Mouse (Mus musculus) gastrocnemius, postnatal 14 days (tissue): ENCODE measurements around the gene Sdc1. TPM values are rescaled to one million over a fixed set of nuclear protein-coding genes. Genes with fewer than 3 reads are reported as not detected.

Source experiments
- DNase-seq: peaks from one replicate; pipeline ENCODE4 v3.0.0; 2021; ENCODE audit warnings: mixed read lengths
- intact Hi-C: fragments of 180-260 bp; cut with DNase I; formaldehyde crosslinking; loops from one replicate; pipeline ENCODE4 v1.15.1; 2025; ENCODE audit warnings: low total_unique reads
- total RNA-seq, 2 experiments: library from RNA; stranded (reverse); gene quantifications; 2 replicates each; pipeline ENCODE4 v1.2.3; 2021

Sdc1 gene
- total RNA-seq, 2 experiments from 2014 or later: 8.3 to 11.2 TPM

DNA sequence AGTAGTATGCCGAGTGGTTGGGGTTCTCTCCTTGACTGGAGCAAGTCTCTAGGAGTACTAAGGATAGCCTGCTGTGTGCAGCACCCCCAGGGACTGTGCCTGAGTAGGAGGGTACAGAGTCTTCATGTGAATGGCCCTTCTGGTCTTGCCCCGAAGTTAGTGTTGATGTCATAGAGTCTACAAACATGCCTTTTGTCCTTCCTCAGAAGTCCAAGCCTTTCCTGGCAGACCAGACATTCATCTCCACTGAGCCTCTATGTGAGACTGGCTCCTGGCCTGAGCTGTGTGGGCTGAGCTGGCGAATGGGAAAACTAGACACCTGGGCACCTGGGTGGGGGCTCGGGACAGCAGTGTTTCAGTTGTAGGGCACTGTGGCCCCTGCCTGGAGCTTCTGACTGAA lies 8.7 kb downstream of the Sdc1 start:
- intact Hi-C loops: loop anchor here (5.0 kb wide), 1 partner anchor 92 kb away; no protein-coding TSS in a partner anchor
- no peak for DNase-seq

DNA sequence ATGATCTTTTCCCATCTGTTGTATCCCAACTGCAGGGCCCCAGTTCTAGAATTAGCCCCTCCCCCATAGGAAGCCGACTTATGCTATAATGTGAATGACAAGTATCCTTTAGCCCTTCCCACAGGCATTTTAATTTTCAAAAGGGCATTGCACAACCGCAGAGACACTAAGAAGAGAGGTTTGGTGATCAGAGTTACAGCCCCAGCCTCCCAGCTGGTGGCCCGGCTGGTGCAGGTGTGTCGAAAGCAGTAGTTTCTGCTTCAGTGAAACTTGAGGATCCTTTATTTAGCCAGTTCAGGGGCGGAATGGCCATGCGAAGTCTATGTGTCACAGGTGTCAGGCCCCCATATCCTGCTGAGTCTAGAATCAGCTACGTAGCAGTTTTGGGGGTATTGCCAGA lies 10.0 kb downstream of the Sdc1 start:
- intact Hi-C loops: no loop called here
- DNase-seq: no peak

DNA sequence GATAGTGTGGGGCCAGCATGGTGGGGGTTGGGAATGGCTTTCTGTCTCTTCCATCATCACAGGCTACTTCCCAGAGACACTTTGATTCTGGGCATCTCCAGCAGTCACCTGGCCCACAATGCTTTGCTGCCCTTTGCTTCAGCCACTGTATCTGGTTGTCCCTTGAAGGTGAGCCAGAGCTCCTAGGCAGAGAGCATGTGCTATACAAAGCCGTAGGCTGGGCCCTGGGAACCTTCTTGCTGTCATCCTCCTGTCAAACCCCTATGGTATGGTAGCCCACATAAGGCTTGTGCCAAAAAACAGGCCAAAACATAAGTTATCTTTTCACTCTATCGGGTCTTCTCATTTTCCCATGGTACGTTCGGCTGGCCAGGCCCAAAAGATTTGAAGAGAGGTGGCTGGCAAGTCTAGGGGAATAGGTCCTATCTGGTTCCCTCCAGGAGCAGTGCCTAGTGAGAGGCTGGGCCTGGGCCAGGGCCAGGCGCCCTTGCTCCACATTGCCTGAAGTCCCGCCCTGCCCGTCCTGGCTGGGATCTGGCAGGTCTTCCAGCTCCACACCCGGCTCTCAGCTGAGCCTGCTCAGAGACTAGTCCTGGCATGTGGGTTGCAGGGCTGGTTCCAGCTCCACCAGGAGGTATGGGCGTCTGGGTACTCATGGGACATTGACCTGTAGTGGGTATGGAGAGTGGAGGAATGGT lies 10.7 kb downstream of the Sdc1 start:
- intact Hi-C loops: no loop called here

DNA sequence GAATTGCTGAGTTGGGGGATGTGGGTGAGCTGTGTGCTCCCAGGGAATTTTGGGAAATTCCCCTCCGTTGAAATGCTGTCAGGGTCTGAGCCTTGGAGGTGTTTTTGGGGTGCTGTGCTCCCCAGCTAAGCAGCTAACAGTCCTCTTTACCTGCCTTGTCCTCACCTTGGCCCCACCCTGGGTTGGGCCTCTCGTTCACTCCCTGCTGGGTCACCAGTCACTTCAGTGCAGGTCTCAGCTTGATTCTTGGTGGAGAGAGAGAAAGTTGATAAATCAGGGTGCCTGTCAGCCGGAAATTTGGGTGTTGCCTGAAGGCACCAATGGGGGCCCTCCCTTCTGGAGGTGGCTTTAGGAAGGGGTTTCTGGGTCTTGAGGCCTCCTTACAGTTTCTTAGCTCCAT lies 11.4 kb downstream of the Sdc1 start:
- intact Hi-C loops: no loop called here
- DNase-seq: no peak

More for the DNA sequence above, 10.7 kb downstream of the Sdc1 start:
- DNase-seq: peak; percentile 80

DNA sequence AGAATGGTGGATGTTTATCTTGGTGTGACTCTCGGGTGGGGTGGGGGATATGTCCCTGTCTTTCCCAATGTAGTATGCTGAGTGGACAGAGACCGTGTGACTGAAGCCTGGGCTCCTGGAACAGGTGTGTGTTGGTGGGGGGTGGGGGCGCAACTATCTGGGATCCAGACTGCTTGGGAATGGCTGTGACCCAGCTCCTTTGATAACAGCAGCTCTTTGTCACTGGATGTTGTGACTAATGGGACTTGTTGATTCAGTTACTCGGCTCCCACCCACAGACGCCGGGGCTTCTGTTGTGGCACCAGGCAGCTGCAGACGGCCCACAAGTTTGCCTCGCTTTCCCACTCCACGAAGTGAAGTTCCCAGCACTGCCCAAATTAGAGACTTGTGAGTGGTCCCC lies 13.1 kb downstream of the Sdc1 start:
- intact Hi-C loops: no loop called here

DNA sequence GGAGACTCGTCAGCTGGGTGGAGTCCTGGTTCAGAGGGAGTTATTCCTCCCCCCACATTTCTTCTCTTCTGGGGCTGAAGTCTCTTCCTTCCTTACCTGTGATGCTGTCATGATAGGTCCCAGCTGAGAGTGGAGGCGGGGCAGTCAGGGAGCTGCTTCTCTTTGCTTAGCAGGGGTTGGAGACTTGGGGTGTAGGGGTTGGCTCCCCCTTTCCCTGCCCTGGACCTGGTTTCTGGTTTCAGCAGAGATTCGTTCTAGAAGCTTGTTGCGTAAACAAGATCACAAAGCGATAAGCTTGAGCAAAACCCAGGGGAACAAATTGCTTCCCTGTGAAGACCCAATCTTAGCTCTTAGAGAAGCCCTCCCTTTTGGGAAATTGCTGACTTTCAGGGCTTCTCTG lies 15.4 kb downstream of the Sdc1 start:
- no peak for DNase-seq
- intact Hi-C loops: no loop called here

More for the DNA sequence above, 13.1 kb downstream of the Sdc1 start:
- no peak for DNase-seq

DNA sequence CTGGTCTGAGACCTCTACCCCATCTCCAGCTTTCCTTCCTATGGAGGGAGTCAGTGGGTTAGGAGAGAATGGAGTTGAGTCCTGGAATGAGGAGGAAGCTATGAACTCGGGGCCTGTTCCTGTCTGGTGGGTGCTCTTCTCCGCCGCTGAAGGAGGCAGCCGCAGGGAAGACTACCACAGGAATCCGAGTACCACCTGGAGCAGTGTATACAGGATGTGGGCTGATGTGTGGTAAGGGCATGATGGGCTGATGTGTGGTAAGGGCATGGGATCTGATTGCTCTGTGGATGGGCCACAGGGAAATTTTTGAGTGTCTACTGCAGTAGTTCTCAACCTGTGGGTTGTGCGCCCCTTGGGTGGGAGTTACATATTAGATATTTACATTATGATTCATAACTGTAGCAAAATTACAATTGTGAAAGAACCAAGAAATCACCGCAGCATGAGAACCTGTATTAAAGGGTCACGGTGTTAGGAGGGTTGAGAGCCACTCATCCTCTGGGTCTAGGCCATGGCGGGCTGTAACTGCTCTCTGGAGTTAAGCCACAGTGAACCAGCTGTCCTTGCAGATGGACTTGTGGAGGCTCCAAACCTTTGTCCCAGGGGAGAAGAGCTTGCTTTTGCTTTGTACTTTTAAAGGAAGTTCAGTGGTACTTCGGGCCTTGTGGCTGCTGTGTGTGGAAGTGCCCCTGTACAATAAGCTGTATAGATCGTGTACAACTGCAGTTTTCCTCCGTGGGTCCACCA lies 16.0 kb downstream of the Sdc1 start:
- intact Hi-C loops: no loop called here
- peak; percentile 49 for DNase-seq

DNA sequence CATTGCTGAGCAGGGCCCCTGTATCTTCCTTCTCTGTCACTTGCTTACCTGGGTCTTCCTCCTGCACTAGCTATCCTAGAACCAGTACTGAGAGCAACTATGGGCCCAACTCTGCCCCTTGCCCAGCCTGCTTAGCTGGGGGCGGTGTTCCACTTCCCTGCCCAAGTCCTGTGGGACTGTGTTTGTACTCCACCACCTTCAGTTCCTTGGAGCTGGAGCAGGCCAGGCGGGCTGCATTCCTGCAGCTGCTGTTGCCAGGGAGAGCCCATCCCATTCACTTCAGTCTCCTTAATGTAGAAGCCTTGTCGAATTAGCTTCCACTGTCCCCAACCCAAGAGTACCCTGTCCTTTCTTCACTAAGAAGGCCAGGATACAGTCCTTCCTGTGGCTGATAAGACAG lies 17.3 kb downstream of the Sdc1 start:
- intact Hi-C loops: no loop called here

DNA sequence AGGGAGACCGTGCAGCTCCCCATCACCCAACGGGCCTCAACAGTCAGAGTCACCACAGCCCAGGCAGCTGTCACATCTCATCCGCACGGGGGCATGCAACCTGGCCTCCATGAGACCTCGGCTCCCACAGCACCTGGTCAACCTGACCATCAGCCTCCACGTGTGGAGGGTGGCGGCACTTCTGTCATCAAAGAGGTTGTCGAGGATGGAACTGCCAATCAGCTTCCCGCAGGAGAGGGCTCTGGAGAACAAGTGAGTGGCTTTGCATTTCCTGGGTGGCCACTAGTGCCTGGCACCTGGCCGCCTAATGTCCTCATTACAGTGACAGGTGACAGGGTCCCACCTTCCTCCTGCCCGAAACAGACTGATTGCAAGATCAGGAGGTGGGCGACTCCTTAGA lies 19.5 kb downstream of the Sdc1 start:
- DNase-seq: no peak
- intact Hi-C loops: no loop called here

More for the DNA sequence above, 17.3 kb downstream of the Sdc1 start:
- DNase-seq: no peak

DNA sequence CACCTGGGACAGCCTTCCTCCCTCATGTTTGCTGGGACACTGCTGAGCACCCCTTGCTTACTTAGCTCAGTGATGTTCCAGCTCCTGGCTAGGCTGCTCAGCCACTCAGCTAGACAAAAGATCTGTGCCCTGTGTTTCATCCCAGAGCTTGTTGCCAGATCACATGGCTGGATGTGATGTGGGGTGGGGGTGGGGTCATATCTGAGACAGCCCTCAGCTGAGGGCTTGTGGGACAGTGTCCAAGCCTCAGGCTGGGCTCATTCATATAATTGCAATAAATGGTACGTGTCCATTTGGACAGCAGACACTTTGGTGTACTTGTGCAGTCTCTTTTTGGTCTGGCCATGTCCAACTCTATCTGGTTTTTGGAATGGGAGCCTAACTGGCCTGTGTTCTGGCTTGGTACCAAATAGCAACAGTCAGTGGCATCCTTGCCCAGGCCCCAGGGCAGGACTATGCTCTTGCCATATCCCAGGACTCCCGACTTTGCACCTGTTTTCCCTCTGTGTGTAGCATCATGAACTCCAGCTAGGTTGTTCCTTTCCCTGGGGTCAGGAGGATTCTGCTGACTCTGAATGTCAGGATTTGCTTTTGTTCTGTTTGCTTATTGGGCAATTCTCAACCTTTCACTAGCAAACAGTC lies 22.4 kb downstream of the Sdc1 start:
- intact Hi-C loops: no loop called here
- DNase-seq: no peak

DNA sequence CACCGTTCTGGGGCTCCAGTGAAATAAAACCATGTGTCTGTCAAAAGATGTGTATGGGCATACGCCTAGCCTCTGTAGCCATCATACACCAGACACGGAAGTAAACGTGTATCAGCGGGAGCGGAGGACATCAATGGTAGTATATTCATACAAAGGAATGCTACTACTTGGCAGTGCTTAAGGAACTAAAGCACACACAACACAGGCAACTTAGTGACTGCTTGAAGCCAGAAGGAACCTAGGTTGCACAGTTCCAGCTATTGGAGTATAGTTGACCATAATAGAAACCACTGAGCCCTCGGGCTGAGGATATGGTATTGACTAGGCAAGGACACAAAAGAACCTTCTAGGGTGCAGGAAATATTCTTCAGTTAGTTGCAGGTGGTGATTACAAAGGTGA lies 26.8 kb downstream of the Sdc1 start:
- intact Hi-C loops: no loop called here
- no peak for DNase-seq

DNA sequence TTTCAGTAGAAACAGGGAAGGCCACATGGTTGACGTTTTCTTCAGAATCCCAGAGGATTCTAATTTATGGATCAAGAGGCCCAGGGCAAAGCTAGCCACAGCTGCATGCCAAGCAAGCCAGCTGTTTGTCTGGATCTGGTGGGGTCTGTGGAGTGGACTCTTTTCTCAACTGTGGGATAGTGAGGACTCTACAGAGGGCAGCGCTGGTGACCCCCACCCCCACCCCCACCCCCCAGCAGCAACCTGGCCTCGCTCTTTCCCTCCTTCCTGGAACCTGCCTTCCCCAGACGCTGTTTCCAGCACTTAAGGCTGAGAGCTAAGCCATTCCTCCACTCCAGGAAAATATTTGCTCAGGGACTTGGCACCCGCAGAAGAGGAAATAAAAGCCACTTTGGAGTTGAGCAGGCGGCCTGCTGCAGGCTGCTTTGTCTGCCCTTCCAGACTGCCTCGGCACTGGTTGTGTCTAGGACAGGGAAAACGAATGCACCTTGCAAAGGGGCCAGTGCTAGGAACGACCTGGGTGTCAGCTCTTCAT lies 27.4 kb downstream of the Sdc1 start:
- intact Hi-C loops: no loop called here
- DNase-seq: peak; percentile 22

DNA sequence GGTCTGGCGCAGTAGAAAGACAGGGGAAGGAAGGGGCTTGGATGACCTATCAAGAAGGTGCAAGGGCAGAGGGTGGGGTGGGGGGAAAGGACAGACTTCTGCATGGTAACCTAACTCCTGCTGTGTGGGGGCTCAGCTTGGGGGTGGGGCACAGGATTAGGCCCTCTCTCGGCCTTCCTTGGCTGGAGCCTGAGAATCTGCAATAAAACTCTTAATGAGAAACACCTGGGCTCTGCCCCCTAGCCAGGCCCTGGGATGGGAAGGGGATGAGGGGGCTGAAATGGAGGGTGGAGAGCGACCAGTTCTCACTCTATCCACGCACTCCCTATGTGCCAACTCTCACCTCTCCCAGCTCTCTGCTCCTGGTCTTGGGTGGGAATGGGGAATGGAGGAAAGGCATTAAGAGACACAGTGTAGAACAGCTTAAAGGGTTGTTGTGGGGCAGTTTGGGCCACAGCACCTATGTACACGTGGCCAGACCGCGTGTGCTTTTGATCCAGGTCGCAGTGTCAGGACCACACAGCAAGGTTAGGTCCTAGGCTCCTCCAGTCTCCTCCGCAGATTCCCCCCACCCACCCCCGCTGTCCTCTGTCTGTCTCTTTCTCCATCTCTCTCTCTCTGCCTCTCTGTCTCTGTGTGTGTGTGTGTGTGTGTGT lies 32.4 kb downstream of the Sdc1 start:
- intact Hi-C loops: no loop called here

DNA sequence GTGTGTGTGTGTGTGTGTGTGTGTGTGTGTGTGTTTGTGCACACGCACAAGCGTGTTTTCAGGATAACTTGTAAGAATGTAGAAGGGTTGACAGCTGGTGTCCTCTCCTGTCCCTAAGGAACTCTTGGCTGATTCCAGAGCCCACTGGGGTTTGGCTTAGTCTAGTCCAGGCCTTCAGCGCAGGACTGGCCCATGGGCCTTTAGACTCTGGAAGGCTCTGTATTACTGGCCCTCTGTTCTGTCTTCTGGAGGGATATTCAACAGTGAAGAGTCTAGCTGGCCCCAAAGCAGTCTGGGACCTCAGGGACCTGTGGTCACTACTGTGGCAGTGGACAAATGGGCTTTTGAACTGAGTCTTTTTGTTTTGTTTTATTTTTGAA lies 32.9 kb downstream of the Sdc1 start:
- DNase-seq: no peak
- intact Hi-C loops: no loop called here

More for the DNA sequence above, 32.4 kb downstream of the Sdc1 start:
- no peak for DNase-seq

DNA sequence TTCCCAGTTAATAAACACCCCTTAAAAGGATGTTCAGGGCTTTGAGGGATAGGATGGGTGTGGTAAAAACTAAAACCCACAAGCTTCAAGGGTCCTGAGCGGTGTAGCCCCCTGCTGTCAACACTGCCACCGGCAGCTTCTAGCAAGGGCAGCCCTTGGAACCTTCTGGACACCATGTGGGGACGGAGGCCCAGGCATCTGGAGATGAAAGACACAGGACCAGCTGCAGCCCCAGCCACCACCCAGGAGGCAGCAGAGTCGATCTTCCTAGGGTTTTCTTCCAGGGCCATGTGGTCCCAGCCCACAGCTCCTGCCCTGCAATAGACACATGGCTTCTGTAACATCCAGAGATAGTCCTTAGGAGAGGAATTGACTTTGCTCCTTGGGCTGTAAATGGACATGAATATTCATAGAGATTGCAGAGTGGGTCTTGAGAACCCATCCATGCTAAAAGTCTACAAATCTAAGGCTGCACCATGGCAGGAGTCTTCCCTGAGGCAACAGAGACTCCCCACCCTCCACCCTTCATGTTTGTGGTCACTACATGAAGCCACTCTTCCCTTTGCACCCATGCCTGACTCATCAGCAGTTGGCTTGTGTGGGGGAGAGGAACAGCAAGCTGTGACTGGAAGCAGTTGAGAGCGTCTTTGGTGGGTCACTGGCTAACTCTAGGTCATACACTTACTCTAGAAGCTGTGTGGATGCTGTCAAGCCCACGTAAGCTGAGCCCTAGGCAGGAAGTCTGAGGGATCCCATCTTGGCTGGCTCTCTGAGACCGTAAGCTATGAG lies 34.0 kb downstream of the Sdc1 start:
- DNase-seq: no peak
- intact Hi-C loops: no loop called here

DNA sequence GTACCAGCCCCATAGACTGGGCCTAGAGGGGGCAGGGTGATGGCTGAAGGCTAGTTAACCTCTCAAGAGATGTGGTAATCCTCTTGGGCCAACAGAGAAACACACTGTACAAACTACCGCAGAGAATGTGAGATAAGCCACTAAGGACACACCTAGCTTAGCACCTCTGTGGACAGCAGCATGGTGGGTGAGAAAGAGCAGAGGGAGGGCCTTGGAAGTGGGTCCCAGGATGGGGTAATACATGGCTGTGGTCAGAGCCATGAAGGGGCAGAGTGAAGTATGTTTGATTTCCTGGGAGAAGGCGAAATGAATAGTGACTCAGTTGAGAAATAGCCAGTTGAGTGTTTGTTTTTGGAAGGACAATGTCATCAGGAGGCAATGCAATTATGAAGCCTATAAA lies 38.0 kb downstream of the Sdc1 start:
- intact Hi-C loops: no loop called here
- no peak for DNase-seq

DNA sequence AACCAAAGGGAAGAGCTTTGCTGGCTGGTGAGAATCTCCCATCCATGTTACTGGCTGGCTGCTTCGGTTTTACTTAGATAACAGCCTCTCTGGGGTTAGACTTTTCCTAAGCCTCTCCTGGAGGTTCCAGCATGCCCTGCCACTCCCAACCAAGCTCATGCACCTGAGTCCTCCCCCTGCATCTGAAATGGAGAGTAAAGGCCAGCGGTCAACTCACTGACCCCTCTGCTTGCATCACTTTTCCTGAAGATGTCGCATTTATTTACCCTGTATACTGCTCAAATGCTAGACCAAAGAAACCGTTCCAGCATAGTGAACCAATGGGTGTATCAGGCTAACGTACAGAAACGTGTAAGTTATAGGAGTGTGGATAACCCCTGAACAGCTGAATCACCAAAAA lies 38.5 kb downstream of the Sdc1 start:
- intact Hi-C loops: no loop called here
- no peak for DNase-seq

DNA sequence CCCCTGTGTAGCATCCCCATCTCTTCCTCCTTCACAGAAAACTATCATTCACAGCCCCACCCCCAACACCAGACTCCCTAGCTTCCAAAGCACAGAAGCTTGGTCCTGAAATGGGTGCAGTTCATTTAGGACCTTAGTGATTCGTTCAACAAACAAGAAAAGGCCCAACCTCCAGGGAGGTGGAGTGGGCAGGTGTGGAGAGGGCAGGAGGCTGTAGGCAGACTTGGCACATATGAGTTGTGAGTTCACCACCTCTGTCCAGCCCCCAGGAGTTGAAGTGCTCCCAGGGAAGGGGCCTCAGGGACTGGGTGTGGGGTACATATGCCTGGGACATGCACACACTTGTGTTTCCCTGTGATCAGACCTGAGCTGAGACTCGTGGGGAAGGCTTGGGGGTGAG lies 39.8 kb downstream of the Sdc1 start:
- intact Hi-C loops: no loop called here

DNA sequence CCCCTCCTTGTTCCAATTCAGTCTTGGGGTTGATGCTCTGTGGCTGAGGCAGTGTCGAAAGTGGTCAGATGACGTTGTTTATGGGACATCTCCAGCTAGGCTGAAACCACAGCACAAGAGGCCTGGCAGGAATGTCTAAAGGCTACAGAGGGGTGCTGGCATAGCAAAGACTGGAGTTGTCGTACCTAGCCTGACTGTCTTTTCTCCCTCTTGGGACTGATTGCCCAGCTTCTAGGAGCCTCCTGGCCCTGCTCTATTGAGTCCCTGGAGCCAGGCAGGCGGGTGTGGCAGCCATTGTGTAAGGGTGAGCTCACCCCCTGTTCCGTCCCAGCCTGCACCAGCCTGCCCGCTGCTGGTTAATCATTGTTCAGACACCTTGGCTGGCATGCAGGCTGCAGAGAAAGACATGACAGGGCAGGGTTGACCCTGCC lies 40.3 kb downstream of the Sdc1 start:
- peak; percentile 27 for DNase-seq
- intact Hi-C loops: no loop called here

More for the DNA sequence above, 39.8 kb downstream of the Sdc1 start:
- DNase-seq: no peak
